Mouse (Mus musculus): ENCODE measurements around the gene Mettl17. TPM values are rescaled to one million over a fixed set of nuclear protein-coding genes. Genes with fewer than 3 reads are reported as not detected.
A peak's percentile ranks its signal among the peaks of the same experiment; 100 is the strongest.
"Not testable (repeated sequence)": the region's sequence is repeated elsewhere in the genome, so short reads cannot be mapped to it uniquely, and the experiment has no call there.

The Mettl17 gene
- polyA plus RNA-seq, 1 experiment from 2014 or later, result 32.4 TPM

DNA sequence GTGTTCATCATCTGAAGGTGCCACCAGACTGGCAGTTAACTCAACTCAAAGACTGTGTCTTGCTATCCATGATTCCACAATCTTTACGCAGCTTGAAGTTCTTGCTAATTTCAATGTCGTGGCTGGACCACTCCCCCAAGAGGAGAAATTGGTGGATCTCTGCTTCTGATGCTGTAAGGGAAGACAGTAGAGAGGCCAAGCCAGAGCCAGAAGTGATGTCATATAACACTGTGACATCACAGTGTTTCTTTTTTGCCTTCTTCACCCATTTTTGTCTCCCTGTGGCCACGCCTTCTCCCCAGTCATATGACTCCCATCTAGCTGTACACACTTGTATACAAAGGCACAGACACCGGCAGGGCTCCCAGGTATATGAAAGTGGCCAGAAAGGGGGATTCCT is 33.5 kb downstream of the Mettl17 start, which contains the start of gene Tppp2:
TSS of gene Tppp2 (plus strand) at position 301 of the 400 bp plus-strand sequence.
- Histone ChIP-seq H3K9me3 (ENCODE audit: low read depth, low read length) (no peaks in the 10 kb centered on the region), H3K4me3 (ENCODE audit: low read depth, low read length) (no peak within 1 kb of the TSS), H3K27me3 (ENCODE audit: insufficient read depth, low read length) (no peaks in the 10 kb centered on the region), H3K27ac (ENCODE audit: low read depth) (no peak within 1 kb of the TSS), H3K36me3 (ENCODE audit: insufficient read depth) (no peaks in the 10 kb centered on the region), H3K9ac (no peak within 1 kb of the TSS), H3K4me2 (no peak within 1 kb of the TSS), H3K4me1 (ENCODE audit: insufficient read depth) (peaks cover 14% of the 10 kb centered on the region)
- no peak for TF ChIP-seq CTCF (IDR thresholded peaks at IDR 0.05; ENCODE audit: low read depth)
- ATAC-seq (ENCODE audit: insufficient read depth) (no peak), DNase-seq (no peak)
- WGBS, result 84% methylated on average over 4 of the region's 4 CpGs

DNA sequence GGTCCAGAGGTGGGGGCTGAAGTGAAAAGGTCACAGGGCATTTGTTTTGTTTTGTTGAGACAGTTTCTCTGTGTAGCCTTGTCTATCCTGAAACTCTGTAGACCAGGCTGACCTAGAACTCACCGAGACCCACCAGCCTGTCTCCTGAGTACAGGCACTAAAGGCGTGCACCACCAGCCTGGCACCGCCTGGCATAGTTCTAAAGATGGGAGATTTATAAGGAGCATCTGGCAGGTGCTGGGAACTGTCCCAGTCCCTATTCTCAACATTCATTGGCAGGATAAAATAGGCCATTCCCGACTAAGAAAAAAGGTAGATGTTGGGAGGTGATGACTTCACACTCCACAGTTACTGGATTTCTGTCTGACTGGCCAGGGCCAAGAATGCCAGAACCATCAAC is 34.3 kb downstream of the Mettl17 start:
- Histone ChIP-seq H3K27ac (ENCODE audit: low read depth) (no peak overlapping the region), H3K9me3 (ENCODE audit: low read depth, low read length) (no peaks in the 10 kb centered on the region), H3K4me2 (no peak overlapping the region), H3K27me3 (ENCODE audit: insufficient read depth, low read length) (no peaks in the 10 kb centered on the region), H3K9ac (no peak overlapping the region), H3K4me1 (ENCODE audit: insufficient read depth) (peaks cover 14% of the 10 kb centered on the region), H3K4me3 (ENCODE audit: low read depth, low read length) (no peak overlapping the region), H3K36me3 (ENCODE audit: insufficient read depth) (no peaks in the 10 kb centered on the region)
- no peak for TF ChIP-seq CTCF (IDR thresholded peaks at IDR 0.05; ENCODE audit: low read depth)
- ATAC-seq (ENCODE audit: insufficient read depth), result no peak
- 76% methylated on average over 4 of the region's 4 CpGs for WGBS
- no peak for DNase-seq

DNA sequence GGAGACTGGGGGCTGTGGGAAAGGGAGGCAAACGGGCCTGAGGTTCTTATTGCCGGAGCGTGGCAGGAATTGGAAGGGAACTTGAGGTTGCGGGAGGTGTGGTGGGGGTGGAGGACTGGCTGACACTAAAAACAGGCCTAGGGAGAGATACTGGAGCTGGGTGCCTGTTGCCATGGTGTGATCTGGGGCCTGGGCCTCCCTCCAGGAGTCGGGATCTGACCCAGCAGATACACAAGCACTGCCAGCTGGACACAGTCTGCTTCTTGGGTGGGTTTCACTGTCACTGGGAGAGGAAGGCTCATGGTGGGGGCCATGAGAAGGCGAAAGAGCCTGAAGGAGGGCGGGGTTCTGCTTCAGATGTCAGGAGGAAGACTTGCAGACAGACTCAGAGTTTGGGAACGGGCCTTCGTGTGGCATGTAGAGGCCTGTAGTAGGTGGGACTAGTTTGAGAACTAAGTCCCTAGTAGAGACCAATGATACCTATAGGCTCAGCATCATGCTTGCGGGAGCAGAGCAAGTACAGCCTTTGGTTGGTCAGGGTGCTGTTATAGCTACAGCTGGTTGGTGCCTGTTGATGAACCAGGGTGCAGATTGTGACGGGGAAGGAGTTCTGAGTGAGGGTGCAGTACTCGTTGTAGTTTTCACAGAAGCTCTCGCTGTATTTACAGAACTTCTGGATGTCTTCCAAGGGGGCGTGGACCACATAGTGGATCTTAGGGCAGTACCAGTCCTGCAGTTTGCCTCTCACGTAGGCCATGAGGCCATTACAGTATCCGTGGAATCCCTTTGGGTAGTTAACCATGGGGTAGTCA is 37.3 kb downstream of the Mettl17 start:
- TF ChIP-seq CTCF (IDR thresholded peaks at IDR 0.05; ENCODE audit: low read depth), result no peak
- Histone ChIP-seq H3K4me3 (ENCODE audit: low read depth, low read length) (no peak overlapping the region), H3K9ac (no peak overlapping the region), H3K9me3 (ENCODE audit: low read depth, low read length) (no peaks in the 10 kb centered on the region), H3K27ac (ENCODE audit: low read depth) (0 out of 2 replicates have a peak overlapping the region, but pooled peaks have one; percentile 47), H3K4me2 (no peak overlapping the region), H3K27me3 (ENCODE audit: insufficient read depth, low read length) (no peaks in the 10 kb centered on the region), H3K4me1 (ENCODE audit: insufficient read depth) (peaks cover 11% of the 10 kb centered on the region), H3K36me3 (ENCODE audit: insufficient read depth) (no peaks in the 10 kb centered on the region)
- ATAC-seq (ENCODE audit: insufficient read depth) (peak; percentile 85), DNase-seq (peak; percentile 62)
- 61% methylated on average over 16 of the region's 16 CpGs for WGBS

- Histone ChIP-seq H3K9ac (no peak within 1 kb of the TSS), H3K4me2 (no peak within 1 kb of the TSS)
These were observed 37.9 kb downstream of the Mettl17 start, which contains the start of gene Rnase13 for GRCm38 (mm10) chr14:51922571-51922865. TSS of gene Rnase13 (minus strand) at chr14:51922773.

DNA sequence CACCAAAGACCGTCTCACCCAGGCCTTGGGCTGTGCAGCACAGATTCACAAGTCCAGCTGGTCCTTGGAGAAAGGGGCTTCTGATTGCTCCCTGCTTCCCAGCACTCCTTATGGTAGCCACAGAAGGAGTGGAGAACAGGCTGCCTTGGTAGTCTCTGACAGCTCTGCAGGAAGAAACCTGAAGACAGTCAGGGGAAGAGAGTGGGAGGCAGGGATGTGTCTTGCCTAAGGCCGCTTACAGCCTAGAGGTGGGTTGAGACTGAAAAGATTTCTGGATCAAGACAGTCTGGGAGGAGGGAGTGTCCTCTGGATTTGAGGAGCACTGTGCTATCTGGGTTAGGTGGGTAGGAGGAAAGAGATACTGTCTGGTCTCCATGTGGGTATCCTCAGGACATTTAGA is 38.3 kb downstream of the Mettl17 start:
- H3K4me3 ChIP-seq (ENCODE audit: low read depth, low read length), result no peak overlapping the region
- 84% methylated on average over 2 of the region's 2 CpGs for WGBS
- no peaks in the 10 kb centered on the region for H3K27me3 ChIP-seq (ENCODE audit: insufficient read depth, low read length)
- peaks cover 11% of the 10 kb centered on the region for H3K4me1 ChIP-seq (ENCODE audit: insufficient read depth)
- H3K9me3 ChIP-seq (ENCODE audit: low read depth, low read length), result no peaks in the 10 kb centered on the region
- no peak for TF ChIP-seq CTCF (IDR thresholded peaks at IDR 0.05; ENCODE audit: low read depth)
- H3K9ac ChIP-seq, result no peak overlapping the region
- no peak for DNase-seq
- no peak overlapping the region for H3K4me2 ChIP-seq
- H3K36me3 ChIP-seq (ENCODE audit: insufficient read depth), result no peaks in the 10 kb centered on the region
- ATAC-seq (ENCODE audit: insufficient read depth), result 0 out of 2 replicates have a peak, but pooled peaks have one; percentile 10
- H3K27ac ChIP-seq (ENCODE audit: low read depth), result no peak overlapping the region

More at GRCm38 (mm10) chr14:51922571-51922865, 37.9 kb downstream of the Mettl17 start, which contains the start of gene Rnase13:
- Histone ChIP-seq H3K4me1 (ENCODE audit: insufficient read depth) (peaks cover 11% of the 10 kb centered on the region), H3K4me3 (ENCODE audit: low read depth, low read length) (no peak within 1 kb of the TSS), H3K9me3 (ENCODE audit: low read depth, low read length) (no peaks in the 10 kb centered on the region), H3K27ac (ENCODE audit: low read depth) (0 out of 2 replicates have a peak within 1 kb of the TSS, but pooled peaks have one; percentile 47), H3K27me3 (ENCODE audit: insufficient read depth, low read length) (no peaks in the 10 kb centered on the region), H3K36me3 (ENCODE audit: insufficient read depth) (no peaks in the 10 kb centered on the region)
- no peak for ATAC-seq (ENCODE audit: insufficient read depth)
- DNase-seq, result no peak
- 86% methylated on average over 7 of the region's 7 CpGs for WGBS
- no peak for TF ChIP-seq CTCF (IDR thresholded peaks at IDR 0.05; ENCODE audit: low read depth)

GRCm38 (mm10) chr14:51923492-51923891 is 38.9 kb downstream of the Mettl17 start:
- H3K4me1 ChIP-seq (ENCODE audit: insufficient read depth), result peaks cover 11% of the 10 kb centered on the region
- no peak overlapping the region for H3K27ac ChIP-seq (ENCODE audit: low read depth)
- DNase-seq, result no peak
- no peaks in the 10 kb centered on the region for H3K36me3 ChIP-seq (ENCODE audit: insufficient read depth)
- no peaks in the 10 kb centered on the region for H3K9me3 ChIP-seq (ENCODE audit: low read depth, low read length)
- ATAC-seq (ENCODE audit: insufficient read depth), result no peak; the same call in 1 of the 2 replicates
- no peak overlapping the region for H3K4me3 ChIP-seq (ENCODE audit: low read depth, low read length)
- 60% methylated on average over 4 of the region's 4 CpGs for WGBS
- H3K27me3 ChIP-seq (ENCODE audit: insufficient read depth, low read length), result no peaks in the 10 kb centered on the region
- no peak for TF ChIP-seq CTCF (IDR thresholded peaks at IDR 0.05; ENCODE audit: low read depth)
- H3K9ac ChIP-seq, result no peak overlapping the region
- H3K4me2 ChIP-seq, result no peak overlapping the region

- H3K4me1 ChIP-seq (ENCODE audit: insufficient read depth), result peaks cover 13% of the 10 kb centered on the region
- H3K27me3 ChIP-seq (ENCODE audit: insufficient read depth, low read length); H3K27ac ChIP-seq (ENCODE audit: low read depth); H3K9ac ChIP-seq; H3K4me3 ChIP-seq (ENCODE audit: low read depth, low read length); H3K4me2 ChIP-seq; DNase-seq; H3K36me3 ChIP-seq (ENCODE audit: insufficient read depth); ATAC-seq (ENCODE audit: insufficient read depth); H3K9me3 ChIP-seq (ENCODE audit: low read depth, low read length): not testable (repeated sequence)
- WGBS, result 94% methylated on average over 11 of the region's 11 CpGs
These were observed 42.3 kb downstream of the Mettl17 start for GRCm38 (mm10) chr14:51926930-51927329.

All from lung, embryonic 14.5 days (tissue).